Mouse (Mus musculus): ENCODE data around the gene Fdxacb1. TPM values are rescaled to one million over a fixed set of nuclear protein-coding genes. Genes with fewer than 3 reads are reported as not detected.
A peak's percentile ranks its signal among the peaks of the same experiment; 100 is the strongest.

The Fdxacb1 gene
- 12.2 and 14.5 TPM in 2 replicates for polyA plus RNA-seq (2016; fragmentation: Nextera tagmentation; extraction: Ambion mirVana)

GRCm38 (mm10) chr9:50768107-50769002, at the start of gene Fdxacb1:
Gene Fdxacb1, plus strand, starts transcription at chr9:50768236.
- Histone ChIP-seq H3K4me3 (peak within 1 kb of the TSS; percentile 73), H3K27ac (peak within 1 kb of the TSS; percentile 94), H3K4me1 (peaks cover 23% of the 10 kb centered on the region), H3K36me3 (replicated peaks) (peaks cover 16% of the 10 kb centered on the region), H3K9me3 (no peaks in the 10 kb centered on the region), H3K27me3 (ENCODE audit: poor library complexity, severe bottlenecking) (no peaks in the 10 kb centered on the region)
- 5% methylated on average over 59 of the region's 59 CpGs for WGBS
- peak; percentile 96 for DNase-seq (ENCODE audit: extremely low spot score, low spot score)

GRCm38 (mm10) chr9:50718878-50719277, 49.2 kb upstream of the Fdxacb1 start:
- Histone ChIP-seq H3K9me3 (no peaks in the 10 kb centered on the region), H3K27me3 (ENCODE audit: poor library complexity, severe bottlenecking) (no peaks in the 10 kb centered on the region), H3K4me1 (peaks cover 19% of the 10 kb centered on the region), H3K27ac (no peak overlapping the region), H3K4me3 (no peak overlapping the region), H3K36me3 (replicated peaks) (peaks cover 21% of the 10 kb centered on the region)
- DNase-seq (ENCODE audit: extremely low spot score, low spot score) = no peak
- 89% methylated on average over 4 of the region's 4 CpGs for WGBS

- H3K4me1 ChIP-seq = peaks cover 40% of the 10 kb centered on the region
- DNase-seq (ENCODE audit: extremely low spot score, low spot score) = no peak
- H3K27ac ChIP-seq = no peak overlapping the region
- no peak overlapping the region for H3K4me3 ChIP-seq
- peaks cover 18% of the 10 kb centered on the region for H3K36me3 ChIP-seq (replicated peaks)
- no peaks in the 10 kb centered on the region for H3K9me3 ChIP-seq
- H3K27me3 ChIP-seq (ENCODE audit: poor library complexity, severe bottlenecking) = no peaks in the 10 kb centered on the region
- 51% methylated on average over 12 of the region's 12 CpGs for WGBS
These were observed 47.0 kb upstream of the Fdxacb1 start for GRCm38 (mm10) chr9:50721061-50721460.

GRCm38 (mm10) chr9:50722451-50722911, 45.6 kb upstream of the Fdxacb1 start:
- Histone ChIP-seq H3K4me3 (no peak overlapping the region), H3K27ac (0 out of 2 replicates have a peak overlapping the region, but pooled peaks have one; percentile 25), H3K36me3 (replicated peaks) (peaks cover 11% of the 10 kb centered on the region), H3K27me3 (ENCODE audit: poor library complexity, severe bottlenecking) (no peaks in the 10 kb centered on the region), H3K4me1 (peaks cover 54% of the 10 kb centered on the region), H3K9me3 (no peaks in the 10 kb centered on the region)
- no peak for DNase-seq (ENCODE audit: extremely low spot score, low spot score)
- 63% methylated on average over 8 of the region's 8 CpGs for WGBS

GRCm38 (mm10) chr9:50723406-50723805, 44.6 kb upstream of the Fdxacb1 start:
- H3K4me1 ChIP-seq = peaks cover 63% of the 10 kb centered on the region
- H3K27ac ChIP-seq = no peak overlapping the region
- H3K27me3 ChIP-seq (ENCODE audit: poor library complexity, severe bottlenecking) = no peaks in the 10 kb centered on the region

GRCm38 (mm10) chr9:50724147-50724546, 43.9 kb upstream of the Fdxacb1 start:
- Histone ChIP-seq H3K36me3 (replicated peaks) (peaks cover 6% of the 10 kb centered on the region), H3K27ac (peak overlapping the region; percentile 31; the same call in 1 of the 2 replicates), H3K4me1 (peaks cover 66% of the 10 kb centered on the region), H3K27me3 (ENCODE audit: poor library complexity, severe bottlenecking) (no peaks in the 10 kb centered on the region), H3K4me3 (no peak overlapping the region), H3K9me3 (no peaks in the 10 kb centered on the region)
- 84% methylated on average over 2 of the region's 2 CpGs for WGBS
- DNase-seq (ENCODE audit: extremely low spot score, low spot score) = no peak

More at GRCm38 (mm10) chr9:50723406-50723805, 44.6 kb upstream of the Fdxacb1 start:
- WGBS = 93% methylated on average over 7 of the region's 7 CpGs
- no peak for DNase-seq (ENCODE audit: extremely low spot score, low spot score)
- Histone ChIP-seq H3K9me3 (no peaks in the 10 kb centered on the region), H3K4me3 (no peak overlapping the region), H3K36me3 (replicated peaks) (peaks cover 6% of the 10 kb centered on the region)

GRCm38 (mm10) chr9:50724661-50725330, 43.2 kb upstream of the Fdxacb1 start:
- peak overlapping the region; percentile 60; the same call in 1 of the 2 replicates for H3K27ac ChIP-seq
- H3K4me1 ChIP-seq = peaks cover 66% of the 10 kb centered on the region
- DNase-seq (ENCODE audit: extremely low spot score, low spot score) = no peak
- peaks cover 5% of the 10 kb centered on the region; the same call in 1 of the 2 replicates for H3K27me3 ChIP-seq (ENCODE audit: poor library complexity, severe bottlenecking)
- H3K36me3 ChIP-seq (replicated peaks) = peaks cover 6% of the 10 kb centered on the region
- 43% methylated on average over 3 of the region's 3 CpGs for WGBS
- H3K9me3 ChIP-seq = no peaks in the 10 kb centered on the region
- H3K4me3 ChIP-seq = no peak overlapping the region

GRCm38 (mm10) chr9:50725921-50726590, 42.0 kb upstream of the Fdxacb1 start:
- Histone ChIP-seq H3K4me1 (peaks cover 63% of the 10 kb centered on the region), H3K36me3 (replicated peaks) (peaks cover 6% of the 10 kb centered on the region), H3K27ac (peak overlapping the region; percentile 86), H3K27me3 (ENCODE audit: poor library complexity, severe bottlenecking) (peaks cover 10% of the 10 kb centered on the region; the same call in 1 of the 2 replicates), H3K9me3 (no peaks in the 10 kb centered on the region), H3K4me3 (peak overlapping the region; percentile 70)
- DNase-seq (ENCODE audit: extremely low spot score, low spot score) = peak; percentile 40
- 36% methylated on average over 8 of the region's 8 CpGs for WGBS

GRCm38 (mm10) chr9:50727171-50727924, 40.7 kb upstream of the Fdxacb1 start:
- DNase-seq (ENCODE audit: extremely low spot score, low spot score) = peak; percentile 48
- peaks cover 2% of the 10 kb centered on the region for H3K36me3 ChIP-seq (replicated peaks)
- peaks cover 10% of the 10 kb centered on the region; the same call in 1 of the 2 replicates for H3K27me3 ChIP-seq (ENCODE audit: poor library complexity, severe bottlenecking)
- WGBS = 3% methylated on average over 30 of the region's 30 CpGs
- H3K9me3 ChIP-seq = no peaks in the 10 kb centered on the region
- H3K4me1 ChIP-seq = peaks cover 56% of the 10 kb centered on the region
- H3K4me3 ChIP-seq = peak overlapping the region; percentile 70
- H3K27ac ChIP-seq = peak overlapping the region; percentile 86

GRCm38 (mm10) chr9:50727925-50728651, 39.9 kb upstream of the Fdxacb1 start:
- H3K27me3 ChIP-seq (ENCODE audit: poor library complexity, severe bottlenecking) = peaks cover 10% of the 10 kb centered on the region; the same call in 1 of the 2 replicates
- no peaks in the 10 kb centered on the region for H3K36me3 ChIP-seq (replicated peaks)
- H3K4me1 ChIP-seq = peaks cover 60% of the 10 kb centered on the region
- peak overlapping the region; percentile 86 for H3K27ac ChIP-seq
- peak overlapping the region; percentile 70 for H3K4me3 ChIP-seq
- H3K9me3 ChIP-seq = no peaks in the 10 kb centered on the region
- under 1% methylated on average over 45 of the region's 45 CpGs for WGBS
- peak; percentile 82 for DNase-seq (ENCODE audit: extremely low spot score, low spot score)

- H3K27ac ChIP-seq = no peak overlapping the region
- peaks cover 56% of the 10 kb centered on the region for H3K4me1 ChIP-seq
- H3K4me3 ChIP-seq = no peak overlapping the region
- no peak for DNase-seq (ENCODE audit: extremely low spot score, low spot score)
- H3K27me3 ChIP-seq (ENCODE audit: poor library complexity, severe bottlenecking) = peaks cover 10% of the 10 kb centered on the region; the same call in 1 of the 2 replicates
- WGBS = 67% methylated on average over 4 of the region's 4 CpGs
- H3K36me3 ChIP-seq (replicated peaks) = no peaks in the 10 kb centered on the region
- H3K9me3 ChIP-seq = no peaks in the 10 kb centered on the region
These were observed 38.4 kb upstream of the Fdxacb1 start for GRCm38 (mm10) chr9:50729600-50729999.

Measured in forebrain, embryonic 10.5 days (tissue).